20 mouse cellular contexts compared by ENCODE assay signal in the genomic region with DNA sequence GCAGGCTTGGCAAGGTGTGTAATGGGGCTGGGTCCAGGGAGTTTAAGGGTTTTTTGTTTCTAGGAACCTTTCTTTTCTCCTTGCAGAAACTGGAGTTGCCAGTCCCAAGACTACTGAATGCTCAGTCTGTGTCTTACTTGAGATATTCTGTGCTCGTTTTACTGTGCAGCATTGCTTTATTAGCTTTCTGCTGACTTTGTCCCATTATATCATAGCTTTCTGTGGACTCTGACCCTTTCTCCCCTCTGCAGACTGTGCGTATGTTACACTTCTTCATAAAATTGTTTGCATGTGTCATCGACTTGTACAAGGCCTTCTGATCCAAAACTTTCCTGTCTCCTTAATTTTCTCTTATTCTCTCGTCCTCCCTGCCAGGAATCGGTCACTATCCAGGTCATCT. TPM values are rescaled to one million over a fixed set of nuclear protein-coding genes. Genes with fewer than 3 reads are reported as not detected.
"Had no signal": no experiment of that assay in that cellular context is flagged by ENCODE, and none has a peak within 500 bp of the region (broad histone marks: within the 10 kb centered on the region; RNA-seq: fewer than 3 reads in every experiment).

No protein-coding gene starts in this region.

- H3K27ac ChIP-seq: neural tube, embryonic 12.5 days; neural tube, embryonic 13.5 days; neural tube, embryonic 15.5 days; stomach, embryonic 15.5 days; stomach, postnatal 0 days had no signal

- H3K4me2 ChIP-seq: neural tube, embryonic 12.5 days; neural tube, embryonic 13.5 days; neural tube, embryonic 15.5 days; stomach, embryonic 15.5 days had no signal

- H3K36me3 ChIP-seq: neural tube, embryonic 12.5 days; neural tube, embryonic 13.5 days; neural tube, embryonic 15.5 days; stomach, embryonic 15.5 days had no signal

- H3K9me3 ChIP-seq: neural tube, embryonic 12.5 days; neural tube, embryonic 13.5 days; neural tube, embryonic 15.5 days; stomach, embryonic 15.5 days had no signal

- H3K4me3 ChIP-seq: neural tube, embryonic 12.5 days; neural tube, embryonic 13.5 days; neural tube, embryonic 15.5 days; stomach, embryonic 15.5 days had no signal

- DNase-seq: retina, postnatal 1 day; right cerebral cortex, adult 18-20 months; right cerebral cortex, postnatal 14 days; right cerebral cortex, postnatal 25 days; right cerebral cortex, postnatal 4 days; spleen, adult 18-20 months; thymus, adult 18-20 months; thymus, adult 2 months; thymus, postnatal 14 days; thymus, postnatal 25 days; thymus, postnatal 36 days; thymus, postnatal 4 days had no signal

- H3K27me3 ChIP-seq: stomach, embryonic 15.5 days had no signal

- H3K4me1 ChIP-seq: neural tube, embryonic 12.5 days; neural tube, embryonic 13.5 days; neural tube, embryonic 15.5 days; stomach, embryonic 15.5 days had no signal

- H3K9ac ChIP-seq: neural tube, embryonic 12.5 days; neural tube, embryonic 13.5 days; neural tube, embryonic 15.5 days; stomach, embryonic 15.5 days had no signal

RNA-seq across cellular contexts. Expression of gene Tacstd2, which starts 9.2 kb away (rescaled TPM):
- polyA plus RNA-seq: testis, adult 2 months had no signal

RNA-seq across cellular contexts. Expression of gene Il23r, which starts 34.7 kb away (rescaled TPM):
- polyA plus RNA-seq: neural tube, embryonic 12.5 days; neural tube, embryonic 13.5 days; neural tube, embryonic 14.5 days; neural tube, embryonic 15.5 days; stomach, embryonic 14.5 days; testis, adult 2 months had no signal
